Mouse (Mus musculus): ENCODE results near the gene Gm3776.
"Not testable (repeated sequence)": the region's sequence is repeated elsewhere in the genome, so short reads cannot be mapped to it uniquely, and the experiment has no call there.

Gene Gm3776

GRCm38 (mm10) chr9:78256914-78257313, at the start of gene Gm3776:
TSS of gene Gm3776 (plus strand) at chr9:78257129.
- DNase-seq, result not testable (repeated sequence)

- no peak for DNase-seq
Measured at GRCm38 (mm10) chr9:78208956-78209355, 48.0 kb upstream of the Gm3776 start.

GRCm38 (mm10) chr9:78210079-78210478, 46.9 kb upstream of the Gm3776 start:
- no peak for DNase-seq

- DNase-seq, result no peak
Measured at GRCm38 (mm10) chr9:78210821-78211220, 46.1 kb upstream of the Gm3776 start.

- no peak for DNase-seq
Measured at GRCm38 (mm10) chr9:78211521-78211920, 45.4 kb upstream of the Gm3776 start.

- no peak for DNase-seq
Measured at GRCm38 (mm10) chr9:78212341-78213049, 44.4 kb upstream of the Gm3776 start.

- no peak for DNase-seq
Measured at GRCm38 (mm10) chr9:78217074-78217473, 39.9 kb upstream of the Gm3776 start.

GRCm38 (mm10) chr9:78222616-78223015, 34.3 kb upstream of the Gm3776 start:
- DNase-seq, result no peak

GRCm38 (mm10) chr9:78223221-78223902, 33.6 kb upstream of the Gm3776 start:
- no peak for DNase-seq

GRCm38 (mm10) chr9:78224418-78224817, 32.5 kb upstream of the Gm3776 start:
- DNase-seq, result no peak

- DNase-seq, result no peak
Measured at GRCm38 (mm10) chr9:78225304-78225703, 31.6 kb upstream of the Gm3776 start.

GRCm38 (mm10) chr9:78228122-78228521, 28.8 kb upstream of the Gm3776 start:
- DNase-seq, result no peak

- DNase-seq, result not testable (repeated sequence)
Measured at GRCm38 (mm10) chr9:78229658-78230057, 27.3 kb upstream of the Gm3776 start.

GRCm38 (mm10) chr9:78230461-78230860, 26.5 kb upstream of the Gm3776 start, which contains the start of gene Gsta1:
TSS of gene Gsta1 (plus strand) at chr9:78230656.
- DNase-seq, result not testable (repeated sequence)

GRCm38 (mm10) chr9:78233121-78233695, 23.7 kb upstream of the Gm3776 start:
- not testable (repeated sequence) for DNase-seq

- DNase-seq, result not testable (repeated sequence)
Measured at GRCm38 (mm10) chr9:78255683-78256470, 1.1 kb upstream of the Gm3776 start.

- peak; percentile 39 to 48 for DNase-seq
Measured at GRCm38 (mm10) chr9:78259688-78260087, 2.8 kb downstream of the Gm3776 start.

- not testable (repeated sequence) for DNase-seq
Measured at GRCm38 (mm10) chr9:78270945-78271344, 14.0 kb downstream of the Gm3776 start.

GRCm38 (mm10) chr9:78282002-78282711, 25.2 kb downstream of the Gm3776 start:
- DNase-seq, result not testable (repeated sequence)

GRCm38 (mm10) chr9:78289063-78289462, 32.1 kb downstream of the Gm3776 start:
- DNase-seq, result not testable (repeated sequence)

- DNase-seq, result not testable (repeated sequence)
Measured at GRCm38 (mm10) chr9:78289723-78290122, 32.8 kb downstream of the Gm3776 start, which contains the start of gene Gm10639. TSS of gene Gm10639 (plus strand) at chr9:78289923.

- DNase-seq, result not testable (repeated sequence)
Measured at GRCm38 (mm10) chr9:78292462-78292861, 35.5 kb downstream of the Gm3776 start.

All from thymus, postnatal 36 days (tissue).